Mouse (Mus musculus): ENCODE data around the gene Slc16a6. TPM values are rescaled to one million over a fixed set of nuclear protein-coding genes. Genes with fewer than 3 reads are reported as not detected.

Slc16a6 gene
- polyA plus RNA-seq, 1 experiment from 2014 or later = 4.0 TPM

DNA sequence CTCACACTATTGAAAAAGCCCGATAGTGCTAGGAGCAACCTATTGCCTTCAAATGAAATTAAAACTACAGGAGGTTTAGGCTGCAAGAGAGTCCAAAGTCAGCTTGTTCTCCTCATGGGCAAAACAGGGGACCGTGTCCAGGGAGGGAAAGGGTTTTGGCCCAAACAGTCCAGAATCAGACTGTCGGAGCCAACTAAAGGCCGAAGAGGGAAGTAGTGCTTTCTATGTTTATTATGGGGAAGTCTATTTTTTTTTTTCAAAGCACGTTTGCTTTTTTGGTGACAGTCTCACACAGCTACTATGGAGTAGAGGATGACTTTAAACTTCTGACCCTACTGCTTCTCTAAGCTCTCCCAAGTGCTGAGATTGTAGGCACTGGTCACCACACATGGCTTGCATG is 5.3 kb downstream of the Slc16a6 start:
- peaks cover 16% of the 10 kb centered on the region for H3K4me1 ChIP-seq (replicated peaks)
- 88% methylated on average over 5 of the region's 5 CpGs for WGBS
- no peaks in the 10 kb centered on the region for H3K36me3 ChIP-seq
- ATAC-seq (ENCODE audit: low read depth) = no peak
- no peak overlapping the region for H3K9ac ChIP-seq
- H3K9me3 ChIP-seq = no peaks in the 10 kb centered on the region
- no peak overlapping the region for H3K4me3 ChIP-seq
- H3K27me3 ChIP-seq = 0 out of 2 replicates have a peak, but pooled peaks cover 9% of the 10 kb centered on the region
- no peak overlapping the region for H3K27ac ChIP-seq (replicated peaks)
- H3K4me2 ChIP-seq = no peak overlapping the region

- peaks cover 10% of the 10 kb centered on the region for H3K4me1 ChIP-seq (replicated peaks)
- WGBS = 81% methylated on average over 8 of the region's 8 CpGs
- H3K9me3 ChIP-seq = no peaks in the 10 kb centered on the region
- ATAC-seq (ENCODE audit: low read depth) = no peak
- H3K4me3 ChIP-seq = no peak overlapping the region
- H3K27me3 ChIP-seq = 0 out of 2 replicates have a peak, but pooled peaks cover 9% of the 10 kb centered on the region
- no peak overlapping the region for H3K9ac ChIP-seq
- H3K27ac ChIP-seq (replicated peaks) = no peak overlapping the region
- peaks cover 9% of the 10 kb centered on the region; the same call in 1 of the 2 replicates for H3K36me3 ChIP-seq
- no peak overlapping the region for H3K4me2 ChIP-seq
Observed at GRCm38 (mm10) chr11:109466987-109467386, 6.4 kb downstream of the Slc16a6 start.

DNA sequence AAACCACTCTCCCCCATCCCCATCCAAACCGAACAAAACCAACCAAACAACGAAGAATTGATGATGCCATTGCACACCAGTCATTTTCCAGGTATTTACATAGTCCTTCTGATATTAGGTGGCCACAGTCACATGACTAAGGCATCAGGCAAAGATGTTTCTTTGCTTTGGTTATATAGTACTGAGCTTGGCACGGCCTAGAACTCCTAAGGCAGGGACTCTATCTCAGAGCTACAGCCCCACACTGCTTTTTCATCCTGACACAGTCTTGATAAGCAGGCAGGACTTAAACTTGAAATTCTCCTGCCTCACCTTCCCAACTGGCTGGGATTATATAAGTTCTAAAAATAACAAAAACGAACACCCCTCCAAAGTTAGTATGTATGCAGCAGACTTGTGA is 8.3 kb downstream of the Slc16a6 start:
- no peak for ATAC-seq (ENCODE audit: low read depth)
- Histone ChIP-seq H3K9me3 (no peaks in the 10 kb centered on the region), H3K4me1 (replicated peaks) (no peaks in the 10 kb centered on the region), H3K36me3 (peaks cover 9% of the 10 kb centered on the region; the same call in 1 of the 2 replicates), H3K4me3 (no peak overlapping the region), H3K27ac (replicated peaks) (no peak overlapping the region), H3K9ac (no peak overlapping the region), H3K4me2 (no peak overlapping the region), H3K27me3 (no peaks in the 10 kb centered on the region)
- 91% methylated on average over 4 of the region's 4 CpGs for WGBS

DNA sequence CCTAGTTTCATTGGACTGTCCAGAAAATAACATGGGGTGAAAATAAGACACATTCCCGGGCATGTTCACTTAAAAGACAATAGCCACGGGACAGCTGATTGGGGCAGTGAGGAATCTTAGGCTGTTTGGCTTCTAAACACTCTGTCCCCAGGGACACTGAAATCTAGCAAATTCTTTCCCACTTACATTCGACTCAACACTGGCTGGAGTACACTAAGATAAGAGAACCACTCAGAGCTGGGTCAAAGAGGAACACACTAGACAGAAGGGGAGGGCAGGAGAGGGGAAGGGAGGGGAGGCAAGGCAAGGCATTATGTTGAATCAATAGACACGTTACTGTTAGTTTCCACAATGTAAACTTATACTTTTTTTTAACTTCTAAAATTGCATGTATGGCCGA is 12.8 kb downstream of the Slc16a6 start:
- no peak overlapping the region for H3K27ac ChIP-seq (replicated peaks)
- H3K4me3 ChIP-seq = no peak overlapping the region
- 76% methylated on average over 5 of the region's 5 CpGs for WGBS
- no peak overlapping the region for H3K4me2 ChIP-seq
- H3K9ac ChIP-seq = no peak overlapping the region
- peaks cover 15% of the 10 kb centered on the region; the same call in 1 of the 2 replicates for H3K36me3 ChIP-seq
- no peaks in the 10 kb centered on the region for H3K4me1 ChIP-seq (replicated peaks)
- H3K27me3 ChIP-seq = no peaks in the 10 kb centered on the region
- no peaks in the 10 kb centered on the region for H3K9me3 ChIP-seq
- no peak for ATAC-seq (ENCODE audit: low read depth)

GRCm38 (mm10) chr11:109458165-109458564 is 15.2 kb downstream of the Slc16a6 start:
- no peaks in the 10 kb centered on the region for H3K9me3 ChIP-seq
- no peak overlapping the region for H3K27ac ChIP-seq (replicated peaks)
- no peak overlapping the region for H3K4me2 ChIP-seq
- H3K4me3 ChIP-seq = no peak overlapping the region
- H3K4me1 ChIP-seq (replicated peaks) = no peaks in the 10 kb centered on the region
- peaks cover 21% of the 10 kb centered on the region for H3K36me3 ChIP-seq
- no peak for ATAC-seq (ENCODE audit: low read depth)
- WGBS = 95% methylated on average over 11 of the region's 11 CpGs
- H3K27me3 ChIP-seq = no peaks in the 10 kb centered on the region
- H3K9ac ChIP-seq = no peak overlapping the region

DNA sequence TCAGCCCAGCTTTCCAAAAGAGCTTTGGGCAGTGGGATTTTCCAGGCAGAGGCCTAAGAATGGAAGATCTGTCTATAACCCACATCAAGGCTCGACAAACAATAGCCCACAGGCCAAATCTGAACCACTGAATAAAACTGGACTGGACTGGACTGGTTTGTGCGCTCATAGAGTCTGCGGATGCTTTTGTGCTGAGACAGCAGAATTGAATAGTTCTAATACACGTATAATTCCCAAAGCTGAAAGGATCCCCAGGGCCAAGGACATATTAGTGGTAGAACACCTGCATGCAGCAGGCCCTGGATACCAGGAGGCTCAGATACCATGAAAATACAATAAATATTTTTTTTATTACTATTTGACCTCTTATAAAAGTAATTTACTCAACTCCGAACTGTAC is 17.1 kb downstream of the Slc16a6 start:
- H3K36me3 ChIP-seq = peaks cover 12% of the 10 kb centered on the region; the same call in 1 of the 2 replicates
- no peak overlapping the region for H3K27ac ChIP-seq (replicated peaks)
- no peaks in the 10 kb centered on the region for H3K9me3 ChIP-seq
- no peak for ATAC-seq (ENCODE audit: low read depth)
- H3K4me3 ChIP-seq = no peak overlapping the region
- 91% methylated on average over 5 of the region's 5 CpGs for WGBS
- H3K9ac ChIP-seq = no peak overlapping the region
- no peaks in the 10 kb centered on the region for H3K4me1 ChIP-seq (replicated peaks)
- H3K4me2 ChIP-seq = no peak overlapping the region
- no peaks in the 10 kb centered on the region for H3K27me3 ChIP-seq

GRCm38 (mm10) chr11:109451169-109451568 is 22.2 kb downstream of the Slc16a6 start:
- no peak overlapping the region for H3K9ac ChIP-seq
- no peaks in the 10 kb centered on the region for H3K27me3 ChIP-seq
- H3K27ac ChIP-seq (replicated peaks) = no peak overlapping the region
- no peak overlapping the region for H3K4me2 ChIP-seq
- no peaks in the 10 kb centered on the region for H3K9me3 ChIP-seq
- H3K4me3 ChIP-seq = no peak overlapping the region
- ATAC-seq (ENCODE audit: low read depth) = no peak
- WGBS = 84% methylated on average over 11 of the region's 11 CpGs
- H3K4me1 ChIP-seq (replicated peaks) = no peaks in the 10 kb centered on the region
- peaks cover 6% of the 10 kb centered on the region; the same call in 1 of the 2 replicates for H3K36me3 ChIP-seq

GRCm38 (mm10) chr11:109445438-109446035 is 27.9 kb downstream of the Slc16a6 start:
- H3K36me3 ChIP-seq = no peaks in the 10 kb centered on the region
- no peak overlapping the region for H3K27ac ChIP-seq (replicated peaks)
- H3K9ac ChIP-seq = no peak overlapping the region
- H3K27me3 ChIP-seq = peaks cover 3% of the 10 kb centered on the region; the same call in 1 of the 2 replicates
- H3K4me1 ChIP-seq (replicated peaks) = peaks cover 3% of the 10 kb centered on the region; the same call in 1 of the 2 replicates
- no peaks in the 10 kb centered on the region for H3K9me3 ChIP-seq
- no peak overlapping the region for H3K4me2 ChIP-seq
- peak; percentile 67 for ATAC-seq (ENCODE audit: low read depth)
- H3K4me3 ChIP-seq = no peak overlapping the region
- 59% methylated on average over 13 of the region's 13 CpGs for WGBS

GRCm38 (mm10) chr11:109444600-109444999 is 28.8 kb downstream of the Slc16a6 start:
- H3K27me3 ChIP-seq = peaks cover 8% of the 10 kb centered on the region; the same call in 1 of the 2 replicates
- WGBS = 54% methylated on average over 7 of the region's 7 CpGs
- no peaks in the 10 kb centered on the region for H3K36me3 ChIP-seq
- peaks cover 12% of the 10 kb centered on the region for H3K4me1 ChIP-seq (replicated peaks)
- H3K9me3 ChIP-seq = no peaks in the 10 kb centered on the region
- H3K4me3 ChIP-seq = no peak overlapping the region
- no peak for ATAC-seq (ENCODE audit: low read depth)
- no peak overlapping the region for H3K27ac ChIP-seq (replicated peaks)
- H3K4me2 ChIP-seq = no peak overlapping the region
- no peak overlapping the region for H3K9ac ChIP-seq

DNA sequence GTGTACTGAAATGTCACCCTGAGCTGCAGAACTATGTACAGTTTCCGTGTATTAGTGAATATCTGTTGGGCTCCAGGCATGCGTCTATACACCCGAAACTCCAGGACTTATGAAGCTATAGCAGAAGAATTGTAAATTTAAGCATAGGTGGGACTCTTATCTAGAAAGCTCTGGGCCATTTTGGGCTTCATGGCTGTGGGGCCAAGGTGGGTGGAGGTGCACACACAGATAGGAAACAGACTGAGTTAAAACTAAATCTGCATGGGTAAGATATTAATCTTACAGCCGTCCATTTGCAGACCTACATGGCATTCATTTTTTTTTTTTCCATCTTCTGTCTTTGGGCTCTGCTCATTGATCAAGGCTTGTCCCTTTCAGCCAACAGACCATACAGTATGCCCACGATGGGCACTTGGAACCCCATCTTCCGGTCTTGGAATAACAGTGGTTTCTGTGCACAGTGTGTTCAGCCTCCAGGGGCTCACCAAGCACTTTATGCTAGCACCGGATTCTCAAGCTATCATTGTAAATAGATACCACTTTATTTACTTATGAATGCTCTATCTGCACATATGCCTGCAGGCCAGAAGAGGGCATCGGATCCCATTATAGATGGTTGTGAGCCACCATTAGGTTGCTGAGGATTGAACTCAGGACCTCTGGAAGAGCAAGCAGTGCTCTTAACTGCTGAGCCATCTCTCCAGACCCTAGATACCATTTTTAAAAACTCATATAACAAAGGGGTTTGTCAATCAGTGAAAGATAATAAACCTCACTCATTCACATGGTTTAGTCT is 29.7 kb downstream of the Slc16a6 start:
- no peak for ATAC-seq (ENCODE audit: low read depth)
- 91% methylated on average over 8 of the region's 8 CpGs for whole genome bisulfite sequencing
- H3K36me3 ChIP-seq = no peaks in the 10 kb centered on the region
- peaks cover 8% of the 10 kb centered on the region; the same call in 1 of the 2 replicates for H3K27me3 ChIP-seq
- no peaks in the 10 kb centered on the region for H3K9me3 ChIP-seq
- no peak overlapping the region for H3K4me2 ChIP-seq
- H3K4me1 ChIP-seq (replicated peaks) = peaks cover 18% of the 10 kb centered on the region
- no peak overlapping the region for H3K4me3 ChIP-seq
- H3K9ac ChIP-seq = no peak overlapping the region
- no peak overlapping the region for H3K27ac ChIP-seq (replicated peaks)

DNA sequence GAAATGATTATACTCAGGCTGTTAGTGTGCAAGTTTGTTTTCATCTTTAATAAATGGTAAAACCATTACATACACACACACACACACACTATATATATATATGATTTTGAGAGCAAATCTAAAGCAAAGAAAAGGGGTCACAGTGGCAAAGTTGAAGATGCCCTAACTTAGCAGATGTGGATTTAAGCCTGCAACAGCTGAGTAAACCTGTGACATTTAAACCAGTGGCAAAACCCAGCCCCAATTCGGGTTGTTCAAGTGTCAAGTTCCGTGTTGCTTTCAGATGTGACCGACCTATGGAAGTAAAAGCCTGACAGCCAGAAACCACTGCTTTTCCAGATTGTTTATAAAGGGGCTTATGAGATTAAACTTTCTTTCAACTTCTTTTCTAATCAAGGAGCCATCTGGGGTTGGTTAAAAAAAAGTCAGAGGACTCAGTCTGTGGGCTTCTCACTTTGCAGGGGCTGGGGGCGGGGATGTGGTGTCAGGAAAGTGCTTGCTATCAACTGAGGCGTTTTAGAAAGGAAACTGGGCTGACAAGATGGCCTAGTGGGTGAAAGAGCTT is 31.1 kb downstream of the Slc16a6 start:
- Histone ChIP-seq H3K9ac (no peak overlapping the region), H3K4me3 (no peak overlapping the region), H3K4me1 (replicated peaks) (peaks cover 18% of the 10 kb centered on the region), H3K27me3 (peaks cover 8% of the 10 kb centered on the region; the same call in 1 of the 2 replicates), H3K27ac (replicated peaks) (no peak overlapping the region), H3K9me3 (no peaks in the 10 kb centered on the region), H3K36me3 (peaks cover 13% of the 10 kb centered on the region), H3K4me2 (no peak overlapping the region)
- no peak for ATAC-seq (ENCODE audit: low read depth)
- WGBS = 71% methylated on average over 5 of the region's 5 CpGs

- Histone ChIP-seq H3K4me2 (no peak overlapping the region), H3K4me1 (replicated peaks) (peaks cover 18% of the 10 kb centered on the region), H3K36me3 (peaks cover 24% of the 10 kb centered on the region), H3K9me3 (no peaks in the 10 kb centered on the region), H3K4me3 (no peak overlapping the region), H3K27ac (replicated peaks) (no peak overlapping the region), H3K9ac (no peak overlapping the region), H3K27me3 (peaks cover 8% of the 10 kb centered on the region; the same call in 1 of the 2 replicates)
- ATAC-seq (ENCODE audit: low read depth) = no peak
- WGBS = 65% methylated on average over 3 of the region's 3 CpGs
Observed at GRCm38 (mm10) chr11:109441119-109441518, 32.3 kb downstream of the Slc16a6 start.

Measured in neural tube, embryonic 13.5 days (tissue).